Mouse (Mus musculus): ENCODE measurements around the gene Dmrtb1.
A peak's percentile ranks its signal among the peaks of the same experiment; 100 is the strongest.

The Dmrtb1 gene

DNA sequence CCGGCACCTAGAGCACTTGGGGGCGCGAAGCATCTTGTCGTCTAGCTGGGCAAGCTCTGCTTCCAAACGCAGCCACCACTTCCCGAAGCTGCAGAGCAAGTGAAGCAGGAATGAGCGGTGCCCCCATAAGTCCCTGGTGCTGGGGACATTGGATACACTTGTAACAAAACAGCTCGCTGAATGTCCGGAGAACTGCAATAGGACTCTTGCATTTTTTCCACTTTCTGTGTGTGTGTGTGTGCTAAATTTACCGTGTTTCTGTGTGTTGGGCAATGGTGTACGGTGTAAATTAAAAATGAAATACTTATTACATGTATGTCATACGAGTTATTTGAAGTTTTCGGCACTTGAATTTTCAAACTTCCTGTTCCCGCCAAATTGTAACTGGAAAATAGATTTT lies at the start of gene Dmrtb1:
Dmrtb1 (minus strand) TSS at position 101 of the 400 bp plus-strand sequence.
- no peak for DNase-seq

DNA sequence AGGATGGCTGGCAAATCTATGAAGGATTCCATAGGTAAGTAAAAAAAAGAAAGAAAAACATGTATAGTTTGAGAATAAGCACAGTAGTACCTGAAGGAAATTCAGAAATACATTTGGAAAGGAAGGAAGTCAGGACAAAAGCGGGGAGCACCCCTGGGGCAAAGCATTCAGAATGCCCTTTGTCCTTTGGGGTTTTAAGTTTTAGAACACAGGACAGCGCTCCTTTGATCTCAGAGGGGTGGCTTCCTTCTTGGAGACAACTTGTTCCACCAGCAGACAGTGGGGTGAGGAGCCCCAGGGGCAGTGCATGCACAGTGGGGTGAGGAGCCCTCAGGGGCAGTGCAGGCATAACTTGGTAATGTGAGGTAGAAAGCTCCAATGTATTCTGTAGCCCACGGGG lies 49.6 kb upstream of the Dmrtb1 start:
- DNase-seq = no peak

GRCm38 (mm10) chr4:107732624-107733023 lies 48.6 kb upstream of the Dmrtb1 start:
- no peak for DNase-seq

DNA sequence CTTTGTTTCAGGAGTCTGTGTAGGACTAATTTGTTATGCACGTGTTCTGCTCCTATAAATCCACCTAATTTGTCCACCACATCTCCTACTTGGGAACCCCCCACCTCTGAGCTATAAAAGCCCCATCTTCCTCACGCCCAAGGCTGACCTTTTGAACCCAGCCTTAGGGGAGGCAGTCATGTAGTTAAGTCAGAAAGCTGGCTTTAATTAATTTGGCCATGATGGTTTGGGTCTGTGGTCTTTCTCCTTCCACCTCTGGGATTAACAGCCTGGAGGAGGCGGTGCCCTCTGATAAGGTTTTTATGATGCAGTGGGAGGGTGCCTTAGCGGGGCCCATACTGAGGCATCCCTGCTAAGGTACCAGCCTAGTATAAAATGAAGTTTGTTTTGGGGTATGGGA lies 48.2 kb upstream of the Dmrtb1 start:
- no peak for DNase-seq

DNA sequence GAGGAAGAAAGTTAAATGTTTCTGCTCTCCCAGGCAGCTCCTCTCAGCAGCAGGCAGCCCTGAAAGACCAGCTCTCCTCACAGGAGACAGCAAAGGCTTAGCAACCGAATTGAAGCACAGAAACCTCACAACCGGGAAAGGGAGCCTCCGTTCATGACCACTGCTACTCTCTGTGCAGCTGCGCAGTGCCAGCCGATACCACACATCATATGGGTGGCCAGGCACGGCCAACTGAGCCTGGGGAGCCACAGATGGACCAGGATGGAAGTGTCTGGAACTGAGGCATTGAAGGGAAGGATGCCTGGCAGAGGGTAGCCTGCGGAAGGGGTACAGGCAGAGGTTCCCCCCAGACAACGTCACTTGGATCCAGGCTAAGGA lies 47.0 kb upstream of the Dmrtb1 start:
- DNase-seq = no peak

- no peak for DNase-seq
These were observed 46.5 kb upstream of the Dmrtb1 start for GRCm38 (mm10) chr4:107730391-107731087.

GRCm38 (mm10) chr4:107725432-107725831 lies 41.4 kb upstream of the Dmrtb1 start:
- DNase-seq = no peak

DNA sequence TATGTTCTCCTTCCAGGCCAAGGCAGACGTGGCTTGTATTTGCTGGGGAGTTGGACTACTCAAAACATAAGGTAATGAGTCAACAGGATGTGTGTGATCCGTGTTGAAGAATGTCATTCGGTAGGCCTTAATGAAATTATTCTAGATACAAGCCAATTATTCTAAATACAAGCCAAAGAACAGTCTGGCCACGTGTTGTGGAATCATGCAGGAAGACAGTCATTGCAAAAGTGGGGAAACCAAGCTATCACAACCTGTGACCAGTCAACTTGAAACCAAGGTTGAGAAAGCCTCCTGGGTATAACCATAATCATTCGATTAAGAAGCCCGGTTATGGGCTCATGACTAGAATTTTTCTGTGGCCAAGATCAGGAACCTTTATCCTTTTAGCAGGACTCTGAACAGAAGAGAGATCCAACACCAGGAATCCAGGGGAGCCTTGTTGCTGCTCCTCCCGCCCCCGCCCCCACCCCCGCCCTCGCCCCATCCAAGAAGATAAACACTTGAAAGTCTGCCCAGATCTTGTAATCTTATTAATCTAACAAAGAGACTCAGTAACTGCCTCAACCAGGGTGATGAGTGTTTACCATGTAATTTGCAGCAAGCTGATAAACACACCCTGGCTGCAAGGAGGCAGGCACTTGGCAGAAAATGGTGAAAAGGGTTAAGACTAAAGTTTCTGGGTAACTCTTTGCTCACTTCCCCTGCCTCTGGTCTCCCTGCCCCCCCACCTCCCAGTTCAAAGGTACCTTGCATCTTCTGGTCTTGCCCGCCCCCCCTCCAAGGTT lies 36.2 kb upstream of the Dmrtb1 start:
- no peak for DNase-seq

GRCm38 (mm10) chr4:107719161-107719560 lies 35.1 kb upstream of the Dmrtb1 start:
- no peak for DNase-seq

DNA sequence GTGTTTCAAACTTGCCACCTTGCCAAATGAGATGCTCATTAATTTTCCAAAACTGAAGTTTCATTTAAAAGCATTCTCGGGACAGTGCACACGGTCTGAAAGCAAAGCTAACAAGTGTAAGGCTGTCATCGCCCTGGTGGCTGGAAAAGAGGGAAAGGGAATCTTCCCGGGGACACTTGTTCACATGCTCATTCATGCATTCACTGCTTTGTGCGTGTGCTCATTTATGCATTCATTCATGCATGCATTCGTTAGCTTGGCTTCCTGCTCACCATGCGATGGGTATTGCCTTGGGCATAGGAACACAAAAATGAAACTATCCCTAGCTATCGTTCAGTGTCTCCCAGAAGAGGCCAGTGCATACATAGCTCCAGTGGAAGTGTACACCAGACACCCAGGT lies 34.7 kb upstream of the Dmrtb1 start:
- DNase-seq = no peak

- DNase-seq = no peak
These were observed 33.8 kb upstream of the Dmrtb1 start for GRCm38 (mm10) chr4:107717718-107718313.

GRCm38 (mm10) chr4:107716754-107717299 lies 32.8 kb upstream of the Dmrtb1 start:
- no peak for DNase-seq

- DNase-seq = no peak
These were observed 22.9 kb upstream of the Dmrtb1 start for GRCm38 (mm10) chr4:107706884-107707283.

GRCm38 (mm10) chr4:107704185-107704584 lies 20.2 kb upstream of the Dmrtb1 start:
- DNase-seq = no peak

DNA sequence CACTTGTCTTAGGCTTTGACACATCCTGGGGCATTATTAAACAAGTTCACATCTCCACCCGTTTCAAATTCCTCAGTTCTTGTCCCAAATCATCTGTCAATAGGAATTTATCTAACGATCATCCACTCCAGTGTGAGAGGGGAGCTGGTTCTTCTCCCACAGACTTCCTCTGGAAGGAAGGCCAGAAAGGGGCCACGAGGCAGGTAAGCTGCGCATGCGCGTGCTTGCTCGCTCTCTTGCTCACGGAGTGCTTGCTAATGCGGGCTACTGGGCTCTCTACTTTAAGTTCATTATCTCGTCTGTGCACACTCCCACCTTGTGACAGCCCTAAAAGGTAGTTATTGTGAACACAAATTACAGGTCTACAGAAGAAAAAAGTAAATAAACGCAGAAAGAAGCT lies 17.6 kb upstream of the Dmrtb1 start:
- DNase-seq = no peak

- DNase-seq = peak; percentile 59
These were observed 17.1 kb upstream of the Dmrtb1 start for GRCm38 (mm10) chr4:107701116-107701515.

GRCm38 (mm10) chr4:107699271-107699670 lies 15.2 kb upstream of the Dmrtb1 start:
- DNase-seq = no peak

- DNase-seq = no peak
These were observed 9.8 kb upstream of the Dmrtb1 start for GRCm38 (mm10) chr4:107693816-107694215.

DNA sequence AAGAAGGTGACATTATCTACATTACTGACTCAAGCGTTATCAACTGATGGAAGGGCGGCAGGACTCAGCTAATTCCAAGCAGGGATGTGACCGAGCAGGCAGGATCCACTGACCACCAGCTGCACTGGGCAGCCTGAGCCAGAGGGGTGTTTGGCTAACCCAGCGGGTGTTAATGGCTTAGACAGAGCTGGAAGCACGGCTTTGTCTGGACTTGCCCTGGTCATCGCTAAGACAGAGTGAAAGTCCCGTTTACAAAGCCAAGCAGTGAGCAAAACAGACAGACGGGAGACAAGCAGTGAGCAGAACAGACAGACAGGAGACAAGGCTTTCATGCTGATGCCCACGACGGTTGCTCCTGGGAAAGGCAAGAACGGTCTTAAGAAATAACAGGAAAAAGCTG lies 4.2 kb upstream of the Dmrtb1 start:
- no peak for DNase-seq

GRCm38 (mm10) chr4:107687127-107687526 lies 3.1 kb upstream of the Dmrtb1 start:
- DNase-seq = no peak

DNA sequence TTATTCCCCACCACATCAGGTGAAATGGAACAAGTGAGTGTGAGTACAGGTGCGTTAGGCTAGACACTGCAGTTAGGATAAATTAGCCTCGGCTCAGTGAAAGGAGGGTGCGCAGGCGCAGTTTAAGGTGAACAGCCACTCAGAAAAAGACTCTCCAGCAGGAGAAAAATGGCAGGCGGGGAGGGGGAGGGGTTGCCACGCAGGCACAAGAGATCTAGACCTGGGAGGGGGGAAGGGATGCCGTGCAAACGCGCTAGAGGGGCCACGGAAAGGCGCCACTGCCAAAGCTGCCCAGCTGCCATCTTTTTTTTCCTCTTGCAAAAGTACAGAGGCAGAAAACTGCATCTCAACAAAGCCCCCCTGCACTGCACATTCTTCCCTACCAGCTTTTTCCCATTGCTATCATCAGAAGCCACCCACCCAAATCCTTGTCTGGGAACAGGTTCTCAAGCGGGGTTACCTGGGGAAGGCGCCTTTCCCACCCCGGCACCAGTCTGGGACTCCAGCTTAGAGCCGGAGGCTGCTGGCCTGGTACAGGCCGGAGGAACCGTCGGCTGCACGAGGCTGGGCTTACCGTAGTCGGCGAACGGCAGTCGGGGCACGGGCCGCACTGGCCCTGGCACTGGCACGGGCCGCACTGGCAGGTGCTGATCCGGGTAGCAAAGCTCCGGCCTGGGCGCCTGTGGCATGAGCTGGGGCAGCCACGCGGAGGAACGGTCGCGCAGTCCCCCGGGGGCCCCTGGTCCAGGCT lies 849 bp downstream of the Dmrtb1 start:
- no peak for DNase-seq

- DNase-seq = no peak
These were observed 2.8 kb downstream of the Dmrtb1 start for GRCm38 (mm10) chr4:107681099-107681849.
